In genomic region chr19:21883922-21884321, GRCm38 (mm10) we compare ENCODE assay signal across 15 mouse cellular contexts.
DNase-seq lines count a peak whose midpoint lies in the region; ATAC-seq lines count a peak whose summit lies in the region.
"Had no signal": no experiment of that assay in that cellular context is flagged by ENCODE, and none has a peak within 500 bp of the region (broad histone marks: within the 10 kb centered on the region; RNA-seq: fewer than 3 reads in every experiment).

No protein-coding gene starts in this region.

- H3K27me3 ChIP-seq in embryonic facial prominence, embryonic 11.5 days (ENCODE audit: control insufficient read depth, insufficient read depth, low read length), result no peaks in the 10 kb centered on the region
- H3K27me3 ChIP-seq in embryonic facial prominence, embryonic 10.5 days (replicated peaks; ENCODE audit: low read depth, poor library complexity, severe bottlenecking), result no peaks in the 10 kb centered on the region
- H3K27me3 ChIP-seq in hindbrain, embryonic 11.5 days (ENCODE audit: control insufficient read depth, insufficient read depth, low read length), result no peaks in the 10 kb centered on the region
- H3K27me3 ChIP-seq in hindbrain, embryonic 14.5 days (ENCODE audit: control insufficient read depth, insufficient read depth, low read length), result no peaks in the 10 kb centered on the region
- no peaks in the 10 kb centered on the region for H3K27me3 ChIP-seq in neural tube, embryonic 12.5 days (replicated peaks)
- H3K27me3 ChIP-seq in neural tube, embryonic 15.5 days (replicated peaks), result no peaks in the 10 kb centered on the region
- H3K27me3 ChIP-seq: embryonic facial prominence, embryonic 15.5 days; limb, embryonic 13.5 days had no signal

- H3K9ac ChIP-seq in embryonic facial prominence, embryonic 11.5 days (replicated peaks; ENCODE audit: low read length), result no peak overlapping the region
- no peak overlapping the region for H3K9ac ChIP-seq in hindbrain, embryonic 11.5 days (ENCODE audit: low read depth, low read length)
- no peak overlapping the region for H3K9ac ChIP-seq in hindbrain, embryonic 14.5 days
- H3K9ac ChIP-seq in neural tube, embryonic 12.5 days, result no peak overlapping the region
- no peak overlapping the region for H3K9ac ChIP-seq in neural tube, embryonic 15.5 days (replicated peaks)
- H3K9ac ChIP-seq: embryonic facial prominence, embryonic 15.5 days; limb, embryonic 13.5 days had no signal

- WGBS in embryonic facial prominence, embryonic 11.5 days, result 90% methylated on average over 2 of the region's 2 CpGs
- 87% methylated on average over 2 of the region's 2 CpGs for WGBS in embryonic facial prominence, embryonic 10.5 days
- 81% methylated on average over 2 of the region's 2 CpGs for WGBS in hindbrain, embryonic 11.5 days
- WGBS in hindbrain, embryonic 14.5 days, result 76% methylated on average over 2 of the region's 2 CpGs
- 81% methylated on average over 2 of the region's 2 CpGs for whole genome bisulfite sequencing in neural tube, embryonic 12.5 days
- WGBS in neural tube, embryonic 15.5 days, result 83% methylated on average over 2 of the region's 2 CpGs

- no peaks in the 10 kb centered on the region for H3K9me3 ChIP-seq in embryonic facial prominence, embryonic 11.5 days (replicated peaks; ENCODE audit: control insufficient read depth, low read length)
- H3K9me3 ChIP-seq in embryonic facial prominence, embryonic 10.5 days, result no peaks in the 10 kb centered on the region
- no peaks in the 10 kb centered on the region for H3K9me3 ChIP-seq in hindbrain, embryonic 11.5 days (ENCODE audit: control insufficient read depth, low read length)
- H3K9me3 ChIP-seq in hindbrain, embryonic 14.5 days (ENCODE audit: control insufficient read depth, low read length), result no peaks in the 10 kb centered on the region
- no peaks in the 10 kb centered on the region for H3K9me3 ChIP-seq in neural tube, embryonic 12.5 days
- H3K9me3 ChIP-seq in neural tube, embryonic 15.5 days (replicated peaks), result no peaks in the 10 kb centered on the region
- H3K9me3 ChIP-seq: embryonic facial prominence, embryonic 15.5 days; limb, embryonic 13.5 days had no signal

- no peak overlapping the region for H3K4me3 ChIP-seq in embryonic facial prominence, embryonic 11.5 days (ENCODE audit: low read depth, low read length)
- H3K4me3 ChIP-seq in embryonic facial prominence, embryonic 10.5 days, result no peak overlapping the region
- H3K4me3 ChIP-seq in hindbrain, embryonic 11.5 days (ENCODE audit: low read depth, low read length), result no peak overlapping the region
- no peak overlapping the region for H3K4me3 ChIP-seq in hindbrain, embryonic 14.5 days (replicated peaks; ENCODE audit: low read length)
- H3K4me3 ChIP-seq in neural tube, embryonic 12.5 days, result no peak overlapping the region
- H3K4me3 ChIP-seq in neural tube, embryonic 15.5 days (replicated peaks), result no peak overlapping the region
- H3K4me3 ChIP-seq: embryonic facial prominence, embryonic 15.5 days; limb, embryonic 13.5 days had no signal

- 0 out of 2 replicates have a peak, but pooled peaks have one; percentile 34 for ATAC-seq in embryonic facial prominence, embryonic 11.5 days (replicated peaks; ENCODE audit: insufficient number of reproducible peaks, low FRiP score, low TSS enrichment, low read depth)
- peak; percentile 64; the same call in 1 of the 2 replicates for ATAC-seq in hindbrain, embryonic 11.5 days (ENCODE audit: low FRiP score)
- ATAC-seq in hindbrain, embryonic 14.5 days (ENCODE audit: low FRiP score), result no peak
- ATAC-seq in neural tube, embryonic 12.5 days (ENCODE audit: low FRiP score, low read depth), result peak; percentile 74; the same call in 1 of the 2 replicates
- ATAC-seq in neural tube, embryonic 15.5 days (ENCODE audit: low FRiP score), result no peak

- no peaks in the 10 kb centered on the region for H3K36me3 ChIP-seq in embryonic facial prominence, embryonic 11.5 days (replicated peaks; ENCODE audit: control insufficient read depth, insufficient read depth, low read depth, low read length)
- no peaks in the 10 kb centered on the region for H3K36me3 ChIP-seq in embryonic facial prominence, embryonic 10.5 days (replicated peaks)
- H3K36me3 ChIP-seq in hindbrain, embryonic 11.5 days (ENCODE audit: control insufficient read depth, insufficient read depth, low read length), result no peaks in the 10 kb centered on the region
- no peaks in the 10 kb centered on the region for H3K36me3 ChIP-seq in hindbrain, embryonic 14.5 days (replicated peaks; ENCODE audit: control insufficient read depth, insufficient read depth)
- no peaks in the 10 kb centered on the region for H3K36me3 ChIP-seq in neural tube, embryonic 12.5 days
- H3K36me3 ChIP-seq in neural tube, embryonic 15.5 days, result no peaks in the 10 kb centered on the region
- H3K36me3 ChIP-seq: embryonic facial prominence, embryonic 15.5 days; limb, embryonic 13.5 days had no signal

- no peak overlapping the region for H3K4me2 ChIP-seq in embryonic facial prominence, embryonic 11.5 days (ENCODE audit: low read depth, low read length)
- H3K4me2 ChIP-seq in hindbrain, embryonic 11.5 days (replicated peaks; ENCODE audit: low read depth, low read length), result no peak overlapping the region
- H3K4me2 ChIP-seq in hindbrain, embryonic 14.5 days (replicated peaks), result no peak overlapping the region
- H3K4me2 ChIP-seq in neural tube, embryonic 12.5 days (replicated peaks), result no peak overlapping the region
- H3K4me2 ChIP-seq in neural tube, embryonic 15.5 days, result no peak overlapping the region
- H3K4me2 ChIP-seq: embryonic facial prominence, embryonic 15.5 days; limb, embryonic 13.5 days had no signal

- no peak for DNase-seq in embryonic facial prominence, embryonic 11.5 days (ENCODE audit: low spot score)
- DNase-seq in embryonic facial prominence, embryonic 10.5 days (ENCODE audit: low spot score), result no peak
- DNase-seq in hindbrain, embryonic 11.5 days (ENCODE audit: low spot score), result no peak
- DNase-seq in hindbrain, embryonic 14.5 days (ENCODE audit: low spot score), result no peak
- DNase-seq in retina, postnatal 1 day, result peak; percentile 81
- no peak for DNase-seq in right cerebral cortex, adult 18-20 months
- DNase-seq: adrenal gland, adult 2 months; lung, adult 2 months; right cerebral cortex, postnatal 25 days; thymus, adult 2 months had no signal

- no peak overlapping the region for H3K27ac ChIP-seq in embryonic facial prominence, embryonic 11.5 days (replicated peaks; ENCODE audit: low read depth, low read length)
- no peak overlapping the region for H3K27ac ChIP-seq in embryonic facial prominence, embryonic 10.5 days (replicated peaks)
- H3K27ac ChIP-seq in hindbrain, embryonic 11.5 days (ENCODE audit: low read depth, low read length), result no peak overlapping the region
- H3K27ac ChIP-seq in hindbrain, embryonic 14.5 days, result no peak overlapping the region
- H3K27ac ChIP-seq in neural tube, embryonic 12.5 days, result no peak overlapping the region
- H3K27ac ChIP-seq in neural tube, embryonic 15.5 days (replicated peaks), result no peak overlapping the region
- H3K27ac ChIP-seq: kidney, postnatal 0 days; limb, embryonic 13.5 days had no signal

- no peaks in the 10 kb centered on the region for H3K4me1 ChIP-seq in embryonic facial prominence, embryonic 11.5 days (ENCODE audit: control insufficient read depth, insufficient read depth, low read length)
- H3K4me1 ChIP-seq in embryonic facial prominence, embryonic 10.5 days, result peaks cover 11% of the 10 kb centered on the region
- no peaks in the 10 kb centered on the region for H3K4me1 ChIP-seq in hindbrain, embryonic 11.5 days (replicated peaks; ENCODE audit: control insufficient read depth, insufficient read depth, low read length)
- no peaks in the 10 kb centered on the region; the same call in 1 of the 2 replicates for H3K4me1 ChIP-seq in hindbrain, embryonic 14.5 days (replicated peaks; ENCODE audit: control insufficient read depth, insufficient read depth, low read length)
- 0 out of 2 replicates have a peak, but pooled peaks cover 9% of the 10 kb centered on the region for H3K4me1 ChIP-seq in neural tube, embryonic 12.5 days
- H3K4me1 ChIP-seq in neural tube, embryonic 15.5 days, result no peaks in the 10 kb centered on the region

Comparison
In these comparisons a context has a peak if more than half of its experiments do, and no peak if none do; other contexts are left out.
1. ATAC-seq: peak in embryonic facial prominence, embryonic 11.5 days (single experiment), hindbrain, embryonic 11.5 days (single experiment) and neural tube, embryonic 12.5 days (single experiment); none in hindbrain, embryonic 14.5 days (single experiment) and neural tube, embryonic 15.5 days (single experiment).